Mouse (Mus musculus) G1E (cell line): ENCODE results near the gene Tppp2. TPM values are rescaled to one million over a fixed set of nuclear protein-coding genes. Genes with fewer than 3 reads are reported as not detected.

Source experiments
- ATAC-seq: 2 replicates; pipeline ENCODE4 v1.8.0; 2016; ENCODE audit warnings: mild to moderate bottlenecking; ENCODE audit not compliant: insufficient number of reproducible peaks, poor library complexity, low FRiP score, severe bottlenecking; ENCODE audit errors: extremely low read depth
- DNase-seq: peaks from one replicate; pipeline ENCODE4 v3.0.0; 2012; ENCODE audit warnings: low spot score
- H3K27me3 ChIP-seq: 2 replicates; pipeline ENCODE4 v1.6.1; 2012; ENCODE audit warnings: mild to moderate bottlenecking, low read length, inconsistent platforms; ENCODE audit not compliant: insufficient read depth
- H3K36me3 ChIP-seq: replicated peaks from 2 replicates; pipeline ENCODE3; 2012; ENCODE audit warnings: mild to moderate bottlenecking, inconsistent platforms
- H3K4me1 ChIP-seq: 2 replicates; pipeline ENCODE4 v1.6.1; 2012; ENCODE audit warnings: low read depth, low read length, inconsistent platforms, mixed read lengths; ENCODE audit not compliant: insufficient read depth
- H3K4me3 ChIP-seq: 2 replicates; pipeline ENCODE4 v1.5.1; 2012; ENCODE audit warnings: low read depth, mild to moderate bottlenecking, inconsistent platforms, low read length, moderate library complexity, mixed read lengths
- H3K9me3 ChIP-seq: replicated peaks from 2 replicates; pipeline ENCODE4 v1.6.1; 2012; ENCODE audit warnings: inconsistent platforms
- CTCF ChIP-seq: IDR thresholded peaks from 2 replicates; pipeline ENCODE4 v1.5.1; 2012; ENCODE audit warnings: low read depth, low read length, inconsistent platforms, mixed read lengths
- GATA1 ChIP-seq: IDR thresholded peaks from 2 replicates; pipeline ENCODE4 v1.6.1; 2012; ENCODE audit warnings: borderline replicate concordance, low read length, inconsistent platforms, mixed read lengths
- GATA2 ChIP-seq: IDR thresholded peaks from 2 replicates; pipeline ENCODE4 v1.6.1; 2012; ENCODE audit warnings: low read depth, low read length, inconsistent platforms, borderline replicate concordance
- POLR2AphosphoS5 ChIP-seq: IDR thresholded peaks from 2 replicates; pipeline ENCODE4 v1.6.1; 2012; ENCODE audit warnings: low read depth, low read length, inconsistent platforms; ENCODE audit not compliant: insufficient replicate concordance
- TAL1 ChIP-seq: conservative IDR thresholded peaks from 2 replicates; pipeline ENCODE4 v1.6.1; 2012; ENCODE audit warnings: low read depth, low read length, inconsistent platforms, mixed read lengths
- polyA plus RNA-seq: library from polyadenylated mRNA; stranded (reverse); fragments of >175 nt; gene quantifications from 2 replicates; pipeline ENCODE4 v1.2.3, GENCODE M21; 2012
- total RNA-seq, 2 experiments: library from RNA; stranded (forward) in 1 of 2; stranded (reverse) in 1 of 2; fragments of 200-1000 nt in 1 of 2; fragments of >200 nt in 1 of 2; fragmentation: Nextera tagmentation in 1 of 2; gene quantifications; 2 replicates each; pipeline ENCODE4 v1.2.3; 2014 to 2017

Gene Tppp2
- total and polyA plus RNA-seq, 3 experiments: not detected

- no peak for TF ChIP-seq POLR2AphosphoS5
- no peak for TF ChIP-seq GATA1
- TF ChIP-seq TAL1: no peak
- no peak for TF ChIP-seq CTCF
- no peak for TF ChIP-seq GATA2
- no peak for DNase-seq
- ATAC-seq: no peak
These were observed 4.1 kb upstream of the Tppp2 start, which contains the start of gene Ndrg2 for GRCm38 (mm10) chr14:51913960-51914762. Ndrg2 (minus strand) TSS chr14:51914158.

GRCm38 (mm10) chr14:51915030-51915429 is 3.2 kb upstream of the Tppp2 start:
- peaks cover 32% of the 10 kb centered on the region for H3K27me3 ChIP-seq
- TF ChIP-seq TAL1 (no peak), GATA2 (no peak)
- H3K36me3 ChIP-seq: no peaks in the 10 kb centered on the region
- no peak overlapping the region for H3K4me3 ChIP-seq
- no peak for ATAC-seq
- no peaks in the 10 kb centered on the region for H3K9me3 ChIP-seq
- no peaks in the 10 kb centered on the region; the same call in 1 of the 2 replicates for H3K4me1 ChIP-seq
- no peak for DNase-seq

More at GRCm38 (mm10) chr14:51913960-51914762, 4.1 kb upstream of the Tppp2 start, which contains the start of gene Ndrg2:
- no peaks in the 10 kb centered on the region; the same call in 1 of the 2 replicates for H3K4me1 ChIP-seq
- H3K27me3 ChIP-seq: peaks cover 34% of the 10 kb centered on the region
- peak within 1 kb of the TSS; percentile 9; the same call in 1 of the 2 replicates for H3K4me3 ChIP-seq
- no peaks in the 10 kb centered on the region for H3K9me3 ChIP-seq
- no peaks in the 10 kb centered on the region for H3K36me3 ChIP-seq

- peaks cover 27% of the 10 kb centered on the region; the same call in 1 of the 2 replicates for H3K27me3 ChIP-seq
- H3K4me3 ChIP-seq: no peak overlapping the region
- DNase-seq (no peak), ATAC-seq (no peak)
- TF ChIP-seq TAL1: no peak
- H3K9me3 ChIP-seq: no peaks in the 10 kb centered on the region
- no peaks in the 10 kb centered on the region; the same call in 1 of the 2 replicates for H3K4me1 ChIP-seq
- no peaks in the 10 kb centered on the region for H3K36me3 ChIP-seq
These were observed 1.7 kb upstream of the Tppp2 start for GRCm38 (mm10) chr14:51916539-51916938.

- Histone ChIP-seq H3K36me3 (no peaks in the 10 kb centered on the region), H3K9me3 (no peaks in the 10 kb centered on the region), H3K27me3 (peaks cover 13% of the 10 kb centered on the region; the same call in 1 of the 2 replicates), H3K4me3 (no peak overlapping the region), H3K4me1 (no peaks in the 10 kb centered on the region)
- DNase-seq (no peak), ATAC-seq (no peak)
- TF ChIP-seq GATA2 (no peak), POLR2AphosphoS5 (no peak), CTCF (no peak), GATA1 (no peak), TAL1 (no peak)
These were observed 741 bp downstream of the Tppp2 start for GRCm38 (mm10) chr14:51918966-51919365.

- DNase-seq (no peak), ATAC-seq (no peak)
- TF ChIP-seq GATA2 (no peak), POLR2AphosphoS5 (no peak), TAL1 (no peak), CTCF (no peak), GATA1 (no peak)
- no peaks in the 10 kb centered on the region for H3K4me1 ChIP-seq
- H3K27me3 ChIP-seq: peaks cover 7% of the 10 kb centered on the region; the same call in 1 of the 2 replicates
- H3K9me3 ChIP-seq: no peaks in the 10 kb centered on the region
- H3K4me3 ChIP-seq: no peak overlapping the region
- H3K36me3 ChIP-seq: no peaks in the 10 kb centered on the region
These were observed 3.7 kb downstream of the Tppp2 start for GRCm38 (mm10) chr14:51921759-51922570.

GRCm38 (mm10) chr14:51922571-51922865 is 4.3 kb downstream of the Tppp2 start, which contains the start of gene Rnase13:
Rnase13 (minus strand) TSS chr14:51922773.
- Histone ChIP-seq H3K27me3 (peaks cover 7% of the 10 kb centered on the region; the same call in 1 of the 2 replicates), H3K4me1 (no peaks in the 10 kb centered on the region), H3K9me3 (no peaks in the 10 kb centered on the region), H3K4me3 (no peak within 1 kb of the TSS), H3K36me3 (no peaks in the 10 kb centered on the region)
- no peak for ATAC-seq
- TF ChIP-seq TAL1 (no peak), GATA1 (no peak), CTCF (no peak), POLR2AphosphoS5 (no peak), GATA2 (no peak)
- no peak for DNase-seq
